Mouse (Mus musculus) activated CD4-positive, CD25-positive, alpha-beta regulatory T cell, adult 4 months (primary cell): ENCODE data around the gene Stk40. TPM values are rescaled to one million over a fixed set of nuclear protein-coding genes. Genes with fewer than 3 reads are reported as not detected.
"Not testable (repeated sequence)": the region's sequence is repeated elsewhere in the genome, so short reads cannot be mapped to it uniquely, and the experiment has no call there.

Experiments
- ATAC-seq: one replicate; pipeline ENCODE4 v1.8.0; 2017
- polyA plus RNA-seq, 2 experiments: library from polyadenylated mRNA; unstranded; fragments of 100-300 nt; shearing (Covaris generic); gene quantifications; one replicate each; pipeline ENCODE4 v1.2.1; 2017

Gene Stk40
- polyA plus RNA-seq = 10 to 100 TPM; 15.5 to 20.4 TPM

- ATAC-seq = peak; percentile 94
These were observed at the start of gene Stk40 for GRCm38 (mm10) chr4:126103590-126104068. TSS of gene Stk40 (plus strand) at chr4:126103957.

DNA sequence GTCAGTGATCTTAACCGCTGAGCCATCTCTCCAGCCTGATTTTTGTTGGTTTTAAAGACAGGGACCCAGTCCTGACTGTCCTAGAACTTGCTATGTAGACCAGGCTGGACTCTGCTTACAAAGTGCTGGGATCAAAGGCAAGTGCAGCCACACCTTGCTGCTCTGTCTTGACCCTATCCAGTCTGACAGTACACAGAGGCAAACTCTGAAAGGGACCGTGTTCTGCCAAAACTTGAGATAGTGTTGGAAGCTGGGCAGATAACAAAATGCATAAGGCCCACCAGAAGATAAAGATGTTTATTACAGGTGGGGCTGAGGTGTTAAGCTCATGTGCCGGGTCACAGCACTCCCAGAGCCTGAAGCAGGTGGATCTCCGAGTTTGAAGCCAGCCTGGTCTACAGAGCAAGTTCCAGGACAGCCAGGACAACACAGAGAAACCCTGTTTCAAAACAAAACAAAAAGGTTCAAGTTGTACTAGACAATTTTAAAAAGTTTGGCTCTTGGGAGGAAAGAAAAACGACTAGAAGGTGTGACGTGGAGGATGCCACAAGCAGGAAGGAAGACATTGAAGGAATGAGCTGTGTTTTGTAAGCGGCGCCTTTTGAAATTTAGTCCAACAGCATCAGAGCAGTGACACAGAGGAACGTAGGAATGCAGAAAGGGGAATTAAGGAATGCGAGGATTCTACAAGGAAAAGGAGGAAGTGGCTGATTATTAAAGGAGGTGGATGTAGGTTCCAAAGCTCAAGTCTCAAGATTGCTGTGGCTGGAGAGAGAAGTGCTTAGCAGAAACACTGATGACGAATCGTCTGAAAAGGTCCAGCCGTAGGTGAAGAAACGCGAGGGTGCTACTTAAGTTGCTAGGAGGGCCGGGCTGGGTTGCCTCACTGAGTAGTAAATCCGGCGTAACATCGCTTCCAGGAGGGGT is 46.3 kb upstream of the Stk40 start:
- no peak for ATAC-seq

- ATAC-seq = peak; percentile 97
These were observed 45.4 kb upstream of the Stk40 start, which contains the start of gene Oscp1 for GRCm38 (mm10) chr4:126058134-126058996. TSS of gene Oscp1 (plus strand) at chr4:126058565.

DNA sequence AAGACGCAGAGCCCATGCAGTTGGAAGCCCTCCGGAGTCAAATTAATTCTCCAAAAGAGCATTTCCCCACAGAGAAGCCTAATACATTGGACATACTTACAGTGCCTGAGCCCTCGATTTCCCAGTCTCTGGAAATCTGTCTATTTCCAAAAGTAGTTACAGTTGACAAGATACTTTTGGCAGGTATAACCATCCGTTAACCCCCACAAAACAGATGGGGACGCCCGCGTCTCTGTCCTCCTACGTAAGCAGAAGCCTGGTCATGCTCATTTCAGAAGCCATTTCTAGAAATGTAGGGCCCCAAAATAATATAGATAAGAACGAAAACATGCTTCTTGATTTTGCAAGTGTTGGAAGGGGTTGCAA is 44.8 kb upstream of the Stk40 start:
- ATAC-seq = no peak

DNA sequence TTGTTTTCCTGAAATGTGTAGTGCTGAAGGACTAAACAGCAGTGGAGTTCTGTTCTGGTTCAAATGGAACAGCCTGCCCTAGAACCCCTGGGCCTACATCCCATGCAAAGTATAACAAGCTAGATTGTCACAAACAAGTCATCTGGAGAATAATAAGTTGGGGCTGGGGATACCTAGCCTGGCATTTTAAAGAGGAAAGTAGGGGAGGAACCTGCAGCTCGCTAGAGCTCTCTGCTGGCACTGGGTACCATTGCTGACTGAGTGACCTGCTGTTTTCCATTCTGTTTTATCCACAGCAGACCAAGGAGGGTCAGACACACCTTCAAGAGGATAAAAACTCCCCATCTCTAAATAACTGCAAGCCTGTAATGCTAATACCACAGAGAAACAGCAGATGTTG is 40.9 kb upstream of the Stk40 start:
- no peak for ATAC-seq

DNA sequence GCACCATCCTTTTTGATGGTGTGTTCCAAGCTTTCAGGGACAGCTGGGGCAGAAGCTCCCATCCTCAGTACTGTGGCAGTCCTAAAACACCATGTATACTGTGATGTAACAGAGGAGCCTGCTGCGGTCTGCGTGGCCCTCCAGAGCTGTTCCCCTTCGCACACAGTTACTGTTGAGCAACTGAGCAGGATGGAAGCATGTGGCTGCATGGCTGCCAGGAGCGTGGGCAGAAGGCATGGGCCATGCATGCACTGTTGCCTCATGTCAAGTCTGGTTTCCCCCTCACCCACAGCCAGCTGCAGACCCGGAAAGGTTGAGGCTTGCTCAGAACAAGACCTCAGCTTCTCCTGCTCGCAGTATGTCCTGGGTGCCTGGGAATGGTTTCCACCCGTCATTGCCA is 38.5 kb upstream of the Stk40 start:
- ATAC-seq = no peak

GRCm38 (mm10) chr4:126067401-126068077 is 36.2 kb upstream of the Stk40 start:
- ATAC-seq = no peak

DNA sequence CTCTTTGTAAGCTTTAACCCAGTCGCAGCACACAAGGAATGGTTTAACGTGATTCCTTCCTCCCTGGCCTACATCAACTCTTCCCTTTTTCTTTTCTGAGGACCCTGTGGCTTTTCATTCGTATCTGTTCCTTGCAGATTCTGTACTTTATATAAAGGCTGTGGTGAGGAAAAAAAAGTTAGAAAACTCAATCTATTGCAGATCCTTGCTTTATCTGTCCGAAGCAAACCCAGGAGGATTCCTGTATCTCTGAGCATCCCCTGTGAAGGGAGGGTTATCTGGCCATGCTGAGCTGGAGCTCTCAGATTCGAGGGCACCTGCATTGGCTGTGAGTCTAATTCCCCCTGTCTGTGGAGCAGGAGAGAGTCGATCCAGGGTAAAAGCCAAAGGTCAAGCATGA is 34.9 kb upstream of the Stk40 start:
- no peak for ATAC-seq

GRCm38 (mm10) chr4:126077833-126078232 is 25.9 kb upstream of the Stk40 start:
- no peak for ATAC-seq

- ATAC-seq = no peak
These were observed 24.5 kb upstream of the Stk40 start for GRCm38 (mm10) chr4:126079266-126079665.

- no peak for ATAC-seq
These were observed 22.2 kb upstream of the Stk40 start for GRCm38 (mm10) chr4:126081601-126082000.

GRCm38 (mm10) chr4:126083021-126083420 is 20.7 kb upstream of the Stk40 start:
- ATAC-seq = no peak

GRCm38 (mm10) chr4:126084382-126084781 is 19.4 kb upstream of the Stk40 start:
- ATAC-seq = no peak

GRCm38 (mm10) chr4:126085996-126086576 is 17.7 kb upstream of the Stk40 start:
- ATAC-seq = peak; percentile 88

GRCm38 (mm10) chr4:126090101-126090847 is 13.5 kb upstream of the Stk40 start:
- ATAC-seq = peak; percentile 40

- no peak for ATAC-seq
These were observed 13.0 kb upstream of the Stk40 start for GRCm38 (mm10) chr4:126090848-126091124.

- ATAC-seq = no peak
These were observed 11.9 kb upstream of the Stk40 start for GRCm38 (mm10) chr4:126091873-126092272.

DNA sequence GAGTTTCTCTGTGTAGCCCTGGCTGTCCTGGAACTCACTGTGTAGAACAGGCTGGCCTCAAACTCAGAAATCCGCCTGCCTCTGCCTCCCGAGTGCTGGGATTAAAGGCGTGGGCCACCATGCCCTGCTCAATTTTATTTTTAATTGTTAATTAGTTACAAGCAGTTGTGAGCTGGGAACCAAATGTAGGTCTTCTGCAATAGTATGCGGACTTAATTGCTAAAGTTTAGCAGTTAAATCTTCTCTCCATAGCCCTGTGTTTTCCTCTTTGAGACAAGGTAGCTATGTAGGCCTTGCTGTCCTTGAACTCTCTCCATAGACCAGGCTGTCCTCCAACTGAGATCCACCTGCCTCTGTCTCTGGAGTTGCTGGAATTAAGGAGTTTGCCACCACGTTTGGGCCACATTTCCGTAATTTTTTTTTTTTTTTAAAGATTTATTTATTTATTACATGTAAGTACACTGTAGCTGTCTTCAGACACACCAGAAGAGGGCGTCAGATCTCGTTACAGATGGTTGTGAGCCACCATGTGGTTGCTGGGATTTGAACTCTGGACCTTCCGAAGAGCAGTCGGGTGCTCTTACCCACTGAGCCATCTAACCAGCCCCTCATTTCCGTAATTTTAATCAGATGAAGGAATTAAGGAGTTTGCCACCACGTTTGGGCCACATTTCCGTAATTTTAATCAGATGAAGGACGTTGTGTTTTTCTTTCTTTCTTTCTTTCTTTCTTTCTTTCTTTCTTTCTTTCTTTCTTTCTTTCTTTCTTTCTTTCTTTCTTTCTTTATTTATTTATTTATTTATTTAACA is 7.9 kb upstream of the Stk40 start:
- ATAC-seq = not testable (repeated sequence)

DNA sequence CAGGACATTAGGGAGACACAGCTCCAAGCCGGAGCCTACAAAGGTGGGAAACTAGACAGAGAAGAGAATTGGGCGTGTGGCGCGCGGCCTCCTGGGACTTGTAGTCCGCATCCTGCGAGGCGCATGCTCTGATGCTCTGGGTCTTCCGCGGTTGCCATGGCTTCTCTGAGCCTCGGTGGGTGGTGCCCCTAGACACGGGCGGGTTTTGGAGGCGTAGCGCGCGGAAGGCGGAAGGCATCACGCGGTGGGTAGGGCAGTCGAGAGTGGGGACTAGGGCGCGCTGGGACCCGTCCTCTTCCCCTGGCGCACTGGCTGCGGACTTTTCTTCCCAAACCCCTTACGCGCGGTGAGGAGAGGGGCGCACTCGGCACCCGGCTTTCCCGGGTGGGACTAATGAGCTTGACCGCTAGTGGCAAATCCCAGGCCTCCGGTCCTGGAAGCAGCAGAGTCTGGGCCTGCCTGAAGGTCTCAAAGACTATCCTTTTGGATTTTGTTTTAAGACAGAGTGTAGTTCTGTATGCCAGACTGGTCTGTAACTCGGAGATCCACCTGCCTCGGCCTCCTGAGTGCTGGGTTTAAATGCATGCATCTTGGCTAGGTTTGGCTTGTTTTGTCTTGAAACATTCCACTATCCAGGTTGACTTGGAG is 7.2 kb upstream of the Stk40 start, which contains the start of gene Lsm10:
Lsm10 (plus strand) TSS at position 160 of the 648 bp plus-strand sequence.
- ATAC-seq = peak; percentile 100

DNA sequence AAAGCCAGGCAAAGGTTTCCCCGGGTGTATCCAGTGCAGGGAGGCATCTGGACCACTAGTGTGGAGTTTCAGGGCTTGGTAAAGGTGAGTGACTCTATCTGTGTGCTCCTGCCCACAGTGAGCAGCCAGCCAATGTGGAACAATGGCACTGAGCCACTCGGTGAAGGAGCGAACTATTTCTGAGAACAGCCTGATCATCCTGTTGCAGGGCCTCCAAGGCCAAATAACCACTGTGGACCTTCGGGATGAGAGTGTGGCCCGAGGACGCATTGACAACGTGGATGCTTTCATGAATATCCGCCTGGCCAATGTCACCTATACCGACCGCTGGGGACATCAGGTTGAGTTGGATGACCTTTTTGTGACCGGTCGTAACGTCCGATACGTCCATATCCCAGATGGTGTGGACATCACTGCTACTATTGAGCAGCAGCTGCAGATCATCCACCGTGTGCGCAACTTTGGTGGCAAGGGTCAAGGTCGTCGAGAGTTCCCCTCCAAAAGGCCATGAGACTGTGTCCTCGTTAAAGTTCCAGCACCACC is 6.0 kb upstream of the Stk40 start:
- ATAC-seq = no peak
